Mouse (Mus musculus) lung, postnatal 0 days (tissue): Measurements from ENCODE around the gene Gemin2. TPM values are rescaled to one million over a fixed set of nuclear protein-coding genes. Genes with fewer than 3 reads are reported as not detected.

Source experiments
- ATAC-seq: fragments of 200-750 bp; cut with Nextera tagmentation; 2 replicates; pipeline ENCODE4 v1.8.0; 2017; ENCODE audit warnings: moderate library complexity
- DNase-seq: peaks from one replicate; pipeline ENCODE4 v3.0.0-alpha.2; 2016; ENCODE audit warnings: low spot score
- H3K27ac ChIP-seq: fragments of 300-500 bp; sonication (generic); 2 replicates; pipeline ENCODE4 v1.5.1; 2014; ENCODE audit warnings: antibody characterized with exemption, mild to moderate bottlenecking, low read length, mixed read lengths
- H3K27me3 ChIP-seq: fragments of 300-500 bp; sonication (generic); replicated peaks from 2 replicates; pipeline ENCODE4 v1.6.1; 2014; ENCODE audit warnings: low read length, mixed read lengths; ENCODE audit not compliant: insufficient read depth
- H3K36me3 ChIP-seq: fragments of 300-500 bp; sonication (generic); 2 replicates; pipeline ENCODE4 v1.6.1; 2014; ENCODE audit warnings: low read length, mixed read lengths; ENCODE audit not compliant: insufficient read depth
- H3K4me1 ChIP-seq: fragments of 300-500 bp; sonication (generic); 2 replicates; pipeline ENCODE4 v1.6.1; 2014; ENCODE audit warnings: antibody characterized with exemption, low read depth, low read length, mixed read lengths; ENCODE audit not compliant: insufficient read depth
- H3K4me2 ChIP-seq: fragments of 300-500 bp; sonication (generic); replicated peaks from 2 replicates; pipeline ENCODE4 v1.6.1; 2014; ENCODE audit warnings: low read depth, mild to moderate bottlenecking, low read length, moderate library complexity, mixed read lengths
- H3K4me3 ChIP-seq: fragments of 300-500 bp; sonication (generic); 2 replicates; pipeline ENCODE4 v1.5.1; 2014; ENCODE audit warnings: low read depth, low read length
- H3K9ac ChIP-seq: fragments of 300-500 bp; sonication (generic); replicated peaks from 2 replicates; pipeline ENCODE4 v1.6.1; 2014; ENCODE audit warnings: low read depth, mild to moderate bottlenecking
- H3K9me3 ChIP-seq: fragments of 300-500 bp; sonication (generic); 2 replicates; pipeline ENCODE4 v1.6.1; 2016; ENCODE audit warnings: low read length, mixed read lengths
- CTCF ChIP-seq: IDR thresholded peaks from 2 replicates; pipeline ENCODE4 v1.5.1; 2016; ENCODE audit warnings: antibody characterized with exemption, mild to moderate bottlenecking
- EP300 ChIP-seq: IDR thresholded peaks from 2 replicates; pipeline ENCODE4 v1.6.1; 2016; ENCODE audit warnings: antibody characterized with exemption, mild to moderate bottlenecking, control low read depth
- WGBS: fragments of 180-500 bp; shearing (Covaris S2); extraction: QIAGEN DNeasy Blood & Tissue Kit; methylation state at CpG from one replicate; pipeline ENCODE4 v1.1.7; 2014; 5-methylcytosine and 5-hydroxymethylcytosine counted together
- polyA plus RNA-seq: library from polyadenylated mRNA; unstranded; fragments of >200 nt; fragmentation: Nextera tagmentation; extraction: Ambion mirVana; gene quantifications from 2 replicates; pipeline ENCODE4 v1.2.1, GENCODE M21; 2015

Gemin2 gene
- polyA plus RNA-seq, 1 experiment from 2014 or later, result 11.0 TPM

DNA sequence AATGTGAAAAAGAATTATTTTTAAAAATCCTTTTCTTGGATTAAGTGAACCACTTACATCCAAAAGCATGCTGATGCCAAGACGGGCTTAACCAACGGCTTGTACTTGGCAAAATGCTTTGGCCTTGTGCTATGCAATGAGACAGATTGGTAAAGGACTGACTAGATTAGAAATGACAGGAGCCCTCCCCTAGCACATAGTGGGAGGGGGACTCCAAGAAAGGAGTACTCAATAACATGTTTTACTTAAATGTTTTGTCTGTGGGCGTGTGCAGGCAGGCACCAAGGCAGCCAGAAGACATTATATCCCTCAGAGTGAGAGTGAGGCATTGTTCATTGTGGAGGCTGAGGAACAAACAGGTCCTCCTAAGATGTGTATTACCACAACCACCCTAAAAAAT lies 60.9 kb downstream of the Gemin2 start:
- WGBS, result 79% methylated on average over 3 of the region's 3 CpGs
- Histone ChIP-seq H3K4me2 (no peak overlapping the region), H3K4me1 (no peaks in the 10 kb centered on the region), H3K4me3 (no peak overlapping the region), H3K9me3 (no peaks in the 10 kb centered on the region), H3K27ac (no peak overlapping the region), H3K9ac (no peak overlapping the region), H3K36me3 (peaks cover 30% of the 10 kb centered on the region; the same call in 1 of the 2 replicates), H3K27me3 (no peaks in the 10 kb centered on the region)
- DNase-seq (no peak), ATAC-seq (no peak)
- no peak for TF ChIP-seq CTCF
- TF ChIP-seq EP300, result no peak

- no peak for DNase-seq
- no peak for TF ChIP-seq CTCF
- no peak for TF ChIP-seq EP300
- no peak for ATAC-seq
- WGBS, result 77% methylated on average over 3 of the region's 3 CpGs
- no peak overlapping the region for H3K4me3 ChIP-seq
- H3K4me2 ChIP-seq, result no peak overlapping the region
- H3K9me3 ChIP-seq, result no peaks in the 10 kb centered on the region
- no peaks in the 10 kb centered on the region for H3K4me1 ChIP-seq
- no peak overlapping the region for H3K9ac ChIP-seq
- no peaks in the 10 kb centered on the region for H3K27me3 ChIP-seq
- no peak overlapping the region for H3K27ac ChIP-seq
- H3K36me3 ChIP-seq, result peaks cover 9% of the 10 kb centered on the region; the same call in 1 of the 2 replicates
Observed at GRCm38 (mm10) chr12:59076996-59077395, 63.8 kb downstream of the Gemin2 start.

- no peak overlapping the region for H3K27ac ChIP-seq
- DNase-seq, result no peak
- H3K9ac ChIP-seq, result no peak overlapping the region
- no peak overlapping the region for H3K4me2 ChIP-seq
- WGBS, result 88% methylated on average over 3 of the region's 3 CpGs
- H3K27me3 ChIP-seq, result no peaks in the 10 kb centered on the region
- H3K36me3 ChIP-seq, result 0 out of 2 replicates have a peak, but pooled peaks cover 5% of the 10 kb centered on the region
- no peak for ATAC-seq
- TF ChIP-seq CTCF, result no peak
- no peak for TF ChIP-seq EP300
- no peak overlapping the region for H3K4me3 ChIP-seq
- H3K9me3 ChIP-seq, result no peaks in the 10 kb centered on the region
- no peaks in the 10 kb centered on the region for H3K4me1 ChIP-seq
Observed at GRCm38 (mm10) chr12:59077883-59078282, 64.7 kb downstream of the Gemin2 start.

Other genes starting within 250 kb of the Gemin2 start
- 29.0 and 33.7 TPM in 2 replicates for gene Sec23a, start 1.4 kb upstream of the Gemin2 start, polyA plus RNA-seq
- gene Trappc6b, start 48.1 kb downstream of the Gemin2 start, polyA plus RNA-seq, result 139 and 143 TPM in 2 replicates
- gene Pnn, start 53.5 kb downstream of the Gemin2 start, polyA plus RNA-seq, result 40.5 and 47.3 TPM in 2 replicates
- gene Mia2, start 82.4 kb downstream of the Gemin2 start, polyA plus RNA-seq, result 78.9 and 79.3 TPM in 2 replicates
- gene Fbxo33, start 206.3 kb downstream of the Gemin2 start, polyA plus RNA-seq, result 10.3 and 11.7 TPM in 2 replicates